Mouse (Mus musculus) liver, embryonic 15.5 days (tissue): ENCODE measurements around the gene Ddrgk1. TPM values are rescaled to one million over a fixed set of nuclear protein-coding genes. Genes with fewer than 3 reads are reported as not detected.

Experiments used
- ATAC-seq: fragments of 200-750 bp; cut with Nextera tagmentation; 2 replicates; pipeline ENCODE4 v1.8.0; 2017; ENCODE audit warnings: moderate number of reproducible peaks, mild to moderate bottlenecking, moderate library complexity; ENCODE audit not compliant: insufficient read depth
- H3K27ac ChIP-seq: fragments of 300-500 bp; sonication (generic); replicated peaks from 2 replicates; pipeline ENCODE4 v1.5.1; 2015; ENCODE audit warnings: mild to moderate bottlenecking, inconsistent platforms
- H3K27me3 ChIP-seq: fragments of 300-500 bp; sonication (generic); 2 replicates; pipeline ENCODE4 v1.6.1; 2015; ENCODE audit warnings: mild to moderate bottlenecking, inconsistent platforms
- H3K36me3 ChIP-seq: fragments of 300-500 bp; sonication (generic); replicated peaks from 2 replicates; pipeline ENCODE4 v1.6.1; 2015; ENCODE audit warnings: moderate library complexity, mild to moderate bottlenecking, inconsistent platforms
- H3K4me1 ChIP-seq: fragments of 300-500 bp; sonication (generic); replicated peaks from 2 replicates; pipeline ENCODE4 v1.6.1; 2015; ENCODE audit warnings: inconsistent platforms
- H3K4me2 ChIP-seq: fragments of 300-500 bp; sonication (generic); 2 replicates; pipeline ENCODE4 v1.6.1; 2015; ENCODE audit warnings: moderate library complexity, mild to moderate bottlenecking, inconsistent platforms
- H3K4me3 ChIP-seq: fragments of 300-500 bp; sonication (generic); replicated peaks from 2 replicates; pipeline ENCODE4 v1.5.1; 2015; ENCODE audit warnings: mild to moderate bottlenecking, inconsistent platforms
- H3K9ac ChIP-seq: fragments of 300-500 bp; sonication (generic); 2 replicates; pipeline ENCODE4 v1.6.1; 2015; ENCODE audit warnings: moderate library complexity, mild to moderate bottlenecking, inconsistent platforms
- H3K9me3 ChIP-seq: fragments of 300-500 bp; sonication (generic); replicated peaks from 2 replicates; pipeline ENCODE4 v1.6.1; 2016; ENCODE audit warnings: inconsistent platforms
- WGBS: fragments of 180-500 bp; shearing (Covaris S2); methylation state at CpG from one replicate; pipeline ENCODE4 v1.1.7; 2015; ENCODE audit warnings: mixed read lengths; ENCODE audit not compliant: insufficient replicate concordance; 5-methylcytosine and 5-hydroxymethylcytosine counted together
- polyA plus RNA-seq: library from polyadenylated mRNA; unstranded; fragments of >200 nt; fragmentation: Nextera tagmentation; extraction: Ambion mirVana; gene quantifications from 2 replicates; pipeline ENCODE4 v1.2.1, GENCODE M21; 2015

Ddrgk1 gene
- 40.6 and 43.8 TPM in 2 replicates for polyA plus RNA-seq

GRCm38 (mm10) chr2:130664102-130664701 is at the start of gene Ddrgk1:
TSS of gene Ddrgk1 (minus strand) at chr2:130664659.
- WGBS: under 1% methylated on average over 40 of the region's 40 CpGs
- H3K36me3 ChIP-seq: peaks cover 35% of the 10 kb centered on the region
- H3K9me3 ChIP-seq: no peaks in the 10 kb centered on the region
- H3K4me2 ChIP-seq: peak within 1 kb of the TSS; percentile 87
- H3K27me3 ChIP-seq: no peaks in the 10 kb centered on the region
- H3K9ac ChIP-seq: peak within 1 kb of the TSS; percentile 82
- ATAC-seq: peak; percentile 92
- peak within 1 kb of the TSS; percentile 97 for H3K27ac ChIP-seq
- peak within 1 kb of the TSS; percentile 72 for H3K4me3 ChIP-seq
- H3K4me1 ChIP-seq: peaks cover 50% of the 10 kb centered on the region

GRCm38 (mm10) chr2:130707057-130707456 is 42.6 kb upstream of the Ddrgk1 start:
- H3K36me3 ChIP-seq: peaks cover 5% of the 10 kb centered on the region

GRCm38 (mm10) chr2:130706602-130707001 is 42.1 kb upstream of the Ddrgk1 start:
- Histone ChIP-seq H3K9me3 (no peaks in the 10 kb centered on the region), H3K4me2 (no peak overlapping the region), H3K4me1 (0 out of 2 replicates have a peak, but pooled peaks cover 9% of the 10 kb centered on the region), H3K36me3 (peaks cover 5% of the 10 kb centered on the region), H3K9ac (no peak overlapping the region), H3K27ac (peak overlapping the region; percentile 61; the same call in 1 of the 2 replicates), H3K4me3 (no peak overlapping the region), H3K27me3 (no peaks in the 10 kb centered on the region)
- no peak for ATAC-seq
- WGBS: 59% methylated on average over 4 of the region's 4 CpGs

More at GRCm38 (mm10) chr2:130707057-130707456, 42.6 kb upstream of the Ddrgk1 start:
- ATAC-seq: no peak
- peak overlapping the region; percentile 61; the same call in 1 of the 2 replicates for H3K27ac ChIP-seq
- no peaks in the 10 kb centered on the region for H3K9me3 ChIP-seq
- no peak overlapping the region for H3K4me3 ChIP-seq
- no peak overlapping the region for H3K4me2 ChIP-seq
- H3K9ac ChIP-seq: no peak overlapping the region
- 23% methylated on average over 10 of the region's 10 CpGs for WGBS
- no peaks in the 10 kb centered on the region for H3K27me3 ChIP-seq
- H3K4me1 ChIP-seq: 0 out of 2 replicates have a peak, but pooled peaks cover 9% of the 10 kb centered on the region

- Histone ChIP-seq H3K9ac (no peak overlapping the region), H3K27me3 (peaks cover 4% of the 10 kb centered on the region), H3K4me1 (0 out of 2 replicates have a peak, but pooled peaks cover 9% of the 10 kb centered on the region), H3K9me3 (no peaks in the 10 kb centered on the region), H3K36me3 (peaks cover 5% of the 10 kb centered on the region; the same call in 1 of the 2 replicates), H3K27ac (no peak overlapping the region), H3K4me2 (no peak overlapping the region), H3K4me3 (no peak overlapping the region)
- 63% methylated on average over 6 of the region's 6 CpGs for WGBS
- no peak for ATAC-seq
These were observed 40.7 kb upstream of the Ddrgk1 start for GRCm38 (mm10) chr2:130705178-130705577.

- Histone ChIP-seq H3K27me3 (peaks cover 12% of the 10 kb centered on the region), H3K9me3 (no peaks in the 10 kb centered on the region), H3K27ac (no peak overlapping the region), H3K4me2 (no peak overlapping the region), H3K4me3 (no peak overlapping the region), H3K4me1 (0 out of 2 replicates have a peak, but pooled peaks cover 9% of the 10 kb centered on the region), H3K36me3 (peaks cover 5% of the 10 kb centered on the region; the same call in 1 of the 2 replicates), H3K9ac (no peak overlapping the region)
- no peak for ATAC-seq
- WGBS: 50% methylated on average over 9 of the region's 9 CpGs
These were observed 39.9 kb upstream of the Ddrgk1 start for GRCm38 (mm10) chr2:130704040-130705001.

- WGBS: 14% methylated on average over 14 of the region's 14 CpGs
- Histone ChIP-seq H3K9ac (no peak overlapping the region), H3K9me3 (no peaks in the 10 kb centered on the region)
These were observed 33.4 kb upstream of the Ddrgk1 start for GRCm38 (mm10) chr2:130697821-130698266.

GRCm38 (mm10) chr2:130697153-130697810 is 32.8 kb upstream of the Ddrgk1 start, which contains the start of gene Slc4a11:
TSS of gene Slc4a11 (minus strand) at chr2:130697519.
- H3K9me3 ChIP-seq: no peaks in the 10 kb centered on the region
- H3K4me3 ChIP-seq: peak within 1 kb of the TSS; percentile 55
- no peaks in the 10 kb centered on the region for H3K36me3 ChIP-seq
- H3K4me1 ChIP-seq: peaks cover 15% of the 10 kb centered on the region
- H3K9ac ChIP-seq: no peak within 1 kb of the TSS
- WGBS: under 1% methylated on average over 64 of the region's 65 CpGs
- H3K27me3 ChIP-seq: peaks cover 67% of the 10 kb centered on the region
- H3K27ac ChIP-seq: no peak within 1 kb of the TSS
- ATAC-seq: peak; percentile 56
- H3K4me2 ChIP-seq: peak within 1 kb of the TSS; percentile 82

More at GRCm38 (mm10) chr2:130697821-130698266, 33.4 kb upstream of the Ddrgk1 start:
- peak overlapping the region; percentile 55 for H3K4me3 ChIP-seq
- H3K27me3 ChIP-seq: peaks cover 67% of the 10 kb centered on the region
- no peak; the same call in 1 of the 2 replicates for ATAC-seq
- no peak overlapping the region for H3K27ac ChIP-seq
- peak overlapping the region; percentile 82 for H3K4me2 ChIP-seq
- H3K4me1 ChIP-seq: peaks cover 15% of the 10 kb centered on the region
- H3K36me3 ChIP-seq: no peaks in the 10 kb centered on the region

GRCm38 (mm10) chr2:130696700-130697152 is 32.3 kb upstream of the Ddrgk1 start:
- WGBS: 2% methylated on average over 31 of the region's 31 CpGs
- H3K27ac ChIP-seq: no peak overlapping the region
- no peak overlapping the region for H3K9ac ChIP-seq
- no peak for ATAC-seq
- H3K4me2 ChIP-seq: peak overlapping the region; percentile 82
- peak overlapping the region; percentile 55 for H3K4me3 ChIP-seq
- H3K9me3 ChIP-seq: no peaks in the 10 kb centered on the region
- H3K4me1 ChIP-seq: peaks cover 15% of the 10 kb centered on the region
- no peaks in the 10 kb centered on the region for H3K36me3 ChIP-seq
- peaks cover 67% of the 10 kb centered on the region for H3K27me3 ChIP-seq

GRCm38 (mm10) chr2:130693563-130693962 is 29.1 kb upstream of the Ddrgk1 start:
- Histone ChIP-seq H3K4me2 (no peak overlapping the region), H3K27ac (no peak overlapping the region), H3K27me3 (peaks cover 47% of the 10 kb centered on the region), H3K4me1 (peaks cover 15% of the 10 kb centered on the region), H3K4me3 (no peak overlapping the region), H3K36me3 (no peaks in the 10 kb centered on the region), H3K9me3 (no peaks in the 10 kb centered on the region), H3K9ac (no peak overlapping the region)
- ATAC-seq: no peak
- WGBS: 31% methylated on average over 3 of the region's 3 CpGs

- Histone ChIP-seq H3K27ac (no peak overlapping the region), H3K9me3 (no peaks in the 10 kb centered on the region), H3K4me3 (no peak overlapping the region), H3K4me2 (no peak overlapping the region), H3K36me3 (no peaks in the 10 kb centered on the region), H3K27me3 (peaks cover 2% of the 10 kb centered on the region; the same call in 1 of the 2 replicates), H3K9ac (no peak overlapping the region), H3K4me1 (no peaks in the 10 kb centered on the region)
- ATAC-seq: no peak
- WGBS: 57% methylated on average over 2 of the region's 2 CpGs
These were observed 24.6 kb upstream of the Ddrgk1 start for GRCm38 (mm10) chr2:130689011-130689410.
